Mouse (Mus musculus): ENCODE measurements around the gene P2rx3. TPM values are rescaled to one million over a fixed set of nuclear protein-coding genes. Genes with fewer than 3 reads are reported as not detected.

Gene P2rx3
- total and polyA plus RNA-seq, 2 experiments from 2014 or later, result 0.41 TPM; not detected in 1

DNA sequence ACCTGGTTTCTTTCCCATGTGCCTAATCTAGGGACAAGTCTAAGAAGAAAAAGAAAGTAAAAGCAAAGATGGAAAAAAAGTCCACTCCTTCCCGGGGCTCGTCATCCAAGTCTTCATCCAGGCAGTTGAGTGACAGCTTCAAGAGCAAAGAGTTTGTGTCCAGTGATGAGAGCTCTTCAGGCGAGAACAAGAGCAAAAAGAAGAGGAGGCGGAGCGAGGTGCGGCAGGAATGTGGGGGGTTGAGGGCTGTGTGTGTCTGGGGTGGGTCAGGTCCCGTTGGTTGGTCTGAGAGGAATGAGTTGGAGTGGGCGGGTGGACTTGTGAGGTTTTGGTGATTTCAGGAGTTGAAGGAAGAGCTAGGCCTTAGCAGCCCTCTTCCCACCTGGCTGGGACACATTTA lies 9.0 kb upstream of the P2rx3 start:
- Histone ChIP-seq H3K4me3 (ENCODE audit: low read depth, low read length) (no peak overlapping the region), H3K4me1 (ENCODE audit: insufficient read depth) (peaks cover 30% of the 10 kb centered on the region), H3K9ac (no peak overlapping the region), H3K4me2 (ENCODE audit: low read depth) (no peak overlapping the region), H3K27ac (ENCODE audit: low read depth, low read length) (no peak overlapping the region), H3K27me3 (ENCODE audit: insufficient read depth, low read length) (no peaks in the 10 kb centered on the region), H3K36me3 (ENCODE audit: insufficient read depth) (peaks cover 56% of the 10 kb centered on the region), H3K9me3 (ENCODE audit: low read length) (no peaks in the 10 kb centered on the region)
- ATAC-seq, result no peak
- TF ChIP-seq CTCF (IDR thresholded peaks at IDR 0.05; ENCODE audit: low read depth), result no peak
- WGBS, result 79% methylated on average over 8 of the region's 8 CpGs
- no peak for DNase-seq

DNA sequence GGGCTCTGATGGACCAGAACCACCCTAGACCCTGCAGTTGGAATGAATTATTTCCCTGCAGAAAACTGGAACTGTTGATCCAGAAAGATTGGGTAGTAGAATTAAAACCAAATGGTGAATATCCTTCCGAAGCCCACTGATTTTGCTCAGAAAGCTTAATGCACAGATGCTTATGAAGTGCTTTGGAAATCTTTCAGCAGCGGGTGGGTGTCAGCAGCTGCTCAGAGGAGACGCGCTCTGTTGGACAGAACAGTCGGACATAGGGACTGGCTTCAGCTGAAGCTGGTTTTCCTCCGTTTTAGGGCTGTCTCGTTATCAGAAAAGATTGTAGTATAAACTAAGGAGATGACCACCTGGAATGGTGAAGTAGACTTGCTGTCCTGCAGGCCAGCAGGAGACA lies 6.4 kb upstream of the P2rx3 start:
- Histone ChIP-seq H3K36me3 (ENCODE audit: insufficient read depth) (peaks cover 76% of the 10 kb centered on the region), H3K9me3 (ENCODE audit: low read length) (no peaks in the 10 kb centered on the region), H3K4me3 (ENCODE audit: low read depth, low read length) (no peak overlapping the region), H3K4me1 (ENCODE audit: insufficient read depth) (peaks cover 7% of the 10 kb centered on the region; the same call in 1 of the 2 replicates), H3K27me3 (ENCODE audit: insufficient read depth, low read length) (no peaks in the 10 kb centered on the region), H3K27ac (ENCODE audit: low read depth, low read length) (no peak overlapping the region), H3K9ac (no peak overlapping the region), H3K4me2 (ENCODE audit: low read depth) (no peak overlapping the region)
- TF ChIP-seq CTCF (IDR thresholded peaks at IDR 0.05; ENCODE audit: low read depth), result no peak
- WGBS, result 93% methylated on average over 7 of the region's 7 CpGs
- ATAC-seq (no peak), DNase-seq (no peak)

DNA sequence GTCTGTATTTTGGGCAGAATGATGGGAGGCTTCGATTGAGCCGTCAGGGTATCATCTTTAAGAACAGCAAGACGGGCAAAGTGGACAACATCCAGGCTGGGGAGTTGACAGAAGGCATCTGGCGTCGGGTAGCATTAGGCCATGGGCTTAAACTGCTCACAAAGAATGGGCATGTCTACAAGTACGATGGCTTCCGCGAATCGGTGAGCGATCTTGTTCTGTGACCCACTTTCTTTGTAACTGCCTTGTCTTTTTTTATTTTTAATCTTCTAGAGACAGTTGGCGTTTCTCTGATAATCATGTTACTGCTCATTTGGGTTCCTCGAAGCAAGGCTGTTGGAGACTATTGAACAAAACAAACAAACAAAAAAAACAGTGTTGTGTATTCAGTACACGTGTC lies 1.1 kb upstream of the P2rx3 start:
- peaks cover 41% of the 10 kb centered on the region for H3K36me3 ChIP-seq (ENCODE audit: insufficient read depth)
- peaks cover 16% of the 10 kb centered on the region for H3K4me1 ChIP-seq (ENCODE audit: insufficient read depth)
- no peak overlapping the region for H3K27ac ChIP-seq (ENCODE audit: low read depth, low read length)
- peak overlapping the region; percentile 84 for H3K4me2 ChIP-seq (ENCODE audit: low read depth)
- no peaks in the 10 kb centered on the region for H3K27me3 ChIP-seq (ENCODE audit: insufficient read depth, low read length)
- DNase-seq (no peak), ATAC-seq (no peak)
- H3K4me3 ChIP-seq (ENCODE audit: low read depth, low read length), result peak overlapping the region; percentile 88
- 71% methylated on average over 13 of the region's 13 CpGs for WGBS
- no peaks in the 10 kb centered on the region for H3K9me3 ChIP-seq (ENCODE audit: low read length)
- no peak for TF ChIP-seq CTCF (IDR thresholded peaks at IDR 0.05; ENCODE audit: low read depth)
- H3K9ac ChIP-seq, result peak overlapping the region; percentile 94; the same call in 1 of the 2 replicates

DNA sequence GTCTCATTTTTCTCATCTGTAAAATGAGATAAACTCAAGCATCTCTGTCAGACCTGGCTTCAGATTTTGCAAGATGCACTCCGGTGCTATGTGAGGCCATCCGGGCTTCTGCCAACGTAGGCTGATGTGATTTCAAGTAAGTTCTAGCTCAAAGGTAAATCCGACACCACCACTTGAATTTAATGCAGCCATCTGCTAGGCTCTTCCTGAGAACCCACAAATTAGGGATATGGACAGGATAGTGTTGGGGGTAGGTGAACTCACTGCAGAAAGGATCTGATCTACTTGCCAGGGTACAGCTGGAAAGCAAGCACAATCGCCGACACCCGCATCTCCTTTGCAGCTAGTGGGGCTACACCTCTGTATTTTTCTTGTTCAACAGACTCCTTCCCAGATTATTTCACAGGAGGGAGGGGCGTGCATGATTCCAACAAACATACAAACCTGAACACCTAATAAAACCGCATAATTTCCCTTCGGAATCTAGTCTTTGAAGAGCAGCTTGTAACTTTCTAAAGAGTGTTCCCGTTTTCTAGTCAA lies 685 bp downstream of the P2rx3 start:
- H3K9ac ChIP-seq, result peak overlapping the region; percentile 94
- peaks cover 16% of the 10 kb centered on the region for H3K4me1 ChIP-seq (ENCODE audit: insufficient read depth)
- H3K4me3 ChIP-seq (ENCODE audit: low read depth, low read length), result peak overlapping the region; percentile 88
- peak; percentile 28 for ATAC-seq
- peak overlapping the region; percentile 84 for H3K4me2 ChIP-seq (ENCODE audit: low read depth)
- H3K27ac ChIP-seq (ENCODE audit: low read depth, low read length), result peak overlapping the region; percentile 82; the same call in 1 of the 2 replicates
- no peak for TF ChIP-seq CTCF (IDR thresholded peaks at IDR 0.05; ENCODE audit: low read depth)
- WGBS, result 9% methylated on average over 11 of the region's 11 CpGs
- H3K36me3 ChIP-seq (ENCODE audit: insufficient read depth), result peaks cover 23% of the 10 kb centered on the region
- H3K9me3 ChIP-seq (ENCODE audit: low read length), result no peaks in the 10 kb centered on the region
- H3K27me3 ChIP-seq (ENCODE audit: insufficient read depth, low read length), result no peaks in the 10 kb centered on the region
- DNase-seq, result no peak

DNA sequence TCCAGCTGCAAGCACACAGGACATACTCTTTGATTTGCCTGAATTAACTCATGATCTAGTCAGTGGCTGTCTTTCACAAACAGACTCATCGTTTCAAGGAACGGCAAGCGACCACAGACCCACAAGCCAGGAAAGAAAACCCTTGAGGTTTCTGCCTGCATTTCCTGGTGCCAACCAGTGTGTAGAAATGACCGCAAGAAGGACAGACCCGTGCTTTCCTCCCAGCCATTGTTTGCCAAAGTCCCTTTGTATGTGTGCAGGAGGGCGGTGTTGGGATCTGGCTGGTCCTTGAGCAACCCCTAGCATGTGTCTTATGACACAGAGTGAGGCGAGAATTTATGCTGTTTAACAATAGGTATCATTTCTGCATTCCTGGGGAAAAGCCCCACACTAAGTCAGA lies 3.1 kb downstream of the P2rx3 start:
- no peak for ATAC-seq
- Histone ChIP-seq H3K27me3 (ENCODE audit: insufficient read depth, low read length) (no peaks in the 10 kb centered on the region), H3K9ac (no peak overlapping the region), H3K36me3 (ENCODE audit: insufficient read depth) (no peaks in the 10 kb centered on the region), H3K4me3 (ENCODE audit: low read depth, low read length) (no peak overlapping the region), H3K9me3 (ENCODE audit: low read length) (no peaks in the 10 kb centered on the region), H3K4me1 (ENCODE audit: insufficient read depth) (peaks cover 16% of the 10 kb centered on the region), H3K27ac (ENCODE audit: low read depth, low read length) (no peak overlapping the region), H3K4me2 (ENCODE audit: low read depth) (no peak overlapping the region)
- DNase-seq, result no peak
- TF ChIP-seq CTCF (IDR thresholded peaks at IDR 0.05; ENCODE audit: low read depth), result no peak
- WGBS, result 83% methylated on average over 7 of the region's 7 CpGs

DNA sequence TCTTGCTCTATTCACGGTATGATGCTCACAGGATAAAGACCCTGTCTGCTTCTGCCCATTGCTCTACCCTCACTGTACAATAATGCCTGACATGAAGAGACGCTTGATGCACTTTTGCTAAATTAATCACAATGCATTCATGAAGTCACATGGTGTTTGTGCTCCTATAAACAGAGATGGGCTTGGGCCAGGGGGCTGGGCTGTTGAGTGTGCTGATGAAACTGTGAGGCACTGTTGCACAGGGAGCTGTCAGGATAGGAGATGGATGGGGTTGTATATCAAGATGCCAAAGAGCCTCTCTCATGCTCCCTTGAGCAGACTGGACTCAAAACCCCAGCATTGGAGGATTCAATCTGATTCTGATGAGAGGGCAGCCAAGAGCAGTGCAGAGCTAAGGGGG lies 4.1 kb downstream of the P2rx3 start:
- Histone ChIP-seq H3K4me2 (ENCODE audit: low read depth) (no peak overlapping the region), H3K36me3 (ENCODE audit: insufficient read depth) (no peaks in the 10 kb centered on the region), H3K9ac (no peak overlapping the region), H3K27ac (ENCODE audit: low read depth, low read length) (no peak overlapping the region), H3K4me3 (ENCODE audit: low read depth, low read length) (no peak overlapping the region), H3K27me3 (ENCODE audit: insufficient read depth, low read length) (no peaks in the 10 kb centered on the region), H3K4me1 (ENCODE audit: insufficient read depth) (peaks cover 12% of the 10 kb centered on the region), H3K9me3 (ENCODE audit: low read length) (no peaks in the 10 kb centered on the region)
- TF ChIP-seq CTCF (IDR thresholded peaks at IDR 0.05; ENCODE audit: low read depth), result no peak
- no peak for DNase-seq
- 89% methylated on average over 2 of the region's 2 CpGs for WGBS
- ATAC-seq, result no peak

DNA sequence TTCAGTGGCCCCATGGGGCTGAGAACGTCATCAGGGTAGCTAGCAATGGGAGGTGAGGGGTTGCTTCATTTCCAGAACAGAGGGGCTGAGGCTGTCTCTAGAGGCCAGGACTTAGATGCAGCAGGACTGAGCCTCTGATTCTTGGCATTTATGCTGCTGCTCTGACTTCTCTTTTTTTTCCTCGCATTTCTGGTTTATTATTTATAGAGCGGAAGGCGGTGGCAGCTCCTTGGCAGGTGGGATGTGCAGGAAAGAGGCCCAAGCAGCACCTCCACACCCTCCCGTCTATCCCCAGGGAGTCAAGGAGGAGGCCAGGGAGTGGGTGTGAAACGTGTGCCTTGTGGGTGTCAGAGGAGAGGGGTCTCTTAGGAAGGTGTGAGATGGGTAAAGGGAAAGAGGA lies 6.3 kb downstream of the P2rx3 start:
- Histone ChIP-seq H3K27ac (ENCODE audit: low read depth, low read length) (no peak overlapping the region), H3K4me2 (ENCODE audit: low read depth) (no peak overlapping the region), H3K4me1 (ENCODE audit: insufficient read depth) (no peaks in the 10 kb centered on the region), H3K4me3 (ENCODE audit: low read depth, low read length) (no peak overlapping the region), H3K9ac (no peak overlapping the region), H3K9me3 (ENCODE audit: low read length) (no peaks in the 10 kb centered on the region), H3K36me3 (ENCODE audit: insufficient read depth) (no peaks in the 10 kb centered on the region), H3K27me3 (ENCODE audit: insufficient read depth, low read length) (no peaks in the 10 kb centered on the region)
- ATAC-seq (no peak), DNase-seq (no peak)
- WGBS, result 69% methylated on average over 6 of the region's 6 CpGs
- no peak for TF ChIP-seq CTCF (IDR thresholded peaks at IDR 0.05; ENCODE audit: low read depth)

All from forebrain, postnatal 0 days (tissue).